Mouse (Mus musculus): ENCODE data around the gene Gm9821. TPM values are rescaled to one million over a fixed set of nuclear protein-coding genes. Genes with fewer than 3 reads are reported as not detected.

Gene Gm9821
- polyA plus RNA-seq, 1 experiment from 2014 or later, result 0.29 TPM

- WGBS, result 71% methylated on average over 23 of the region's 23 CpGs
- H3K27me3 ChIP-seq (replicated peaks), result peaks cover 13% of the 10 kb centered on the region
- ATAC-seq (ENCODE audit: low FRiP score, low read depth), result no peak
- no peaks in the 10 kb centered on the region for H3K9me3 ChIP-seq
- no peak overlapping the region for H3K4me3 ChIP-seq
- H3K4me1 ChIP-seq, result peaks cover 51% of the 10 kb centered on the region
- H3K36me3 ChIP-seq, result no peaks in the 10 kb centered on the region
- peak overlapping the region; percentile 79 for H3K4me2 ChIP-seq (replicated peaks)
- H3K27ac ChIP-seq, result no peak overlapping the region
- H3K9ac ChIP-seq, result no peak overlapping the region
Observed at GRCm38 (mm10) chr2:91928534-91929350, 16.8 kb upstream of the Gm9821 start.

GRCm38 (mm10) chr2:91929455-91929854 is 16.0 kb upstream of the Gm9821 start:
- WGBS, result 51% methylated on average over 3 of the region's 3 CpGs
- Histone ChIP-seq H3K36me3 (peaks cover 1% of the 10 kb centered on the region; the same call in 1 of the 2 replicates), H3K4me2 (replicated peaks) (peak overlapping the region; percentile 79), H3K9ac (no peak overlapping the region), H3K4me3 (peak overlapping the region; percentile 82; the same call in 1 of the 2 replicates), H3K27me3 (replicated peaks) (peaks cover 8% of the 10 kb centered on the region; the same call in 1 of the 2 replicates), H3K9me3 (no peaks in the 10 kb centered on the region), H3K27ac (no peak overlapping the region), H3K4me1 (peaks cover 53% of the 10 kb centered on the region)
- ATAC-seq (ENCODE audit: low FRiP score, low read depth), result no peak

GRCm38 (mm10) chr2:91929936-91930335 is 15.6 kb upstream of the Gm9821 start:
- H3K4me1 ChIP-seq, result peaks cover 53% of the 10 kb centered on the region
- WGBS, result 11% methylated on average over 12 of the region's 12 CpGs
- H3K4me2 ChIP-seq (replicated peaks), result peak overlapping the region; percentile 79
- peaks cover 4% of the 10 kb centered on the region; the same call in 1 of the 2 replicates for H3K27me3 ChIP-seq (replicated peaks)
- H3K36me3 ChIP-seq, result peaks cover 6% of the 10 kb centered on the region; the same call in 1 of the 2 replicates
- ATAC-seq (ENCODE audit: low FRiP score, low read depth), result peak; percentile 19; the same call in 1 of the 2 replicates
- no peak overlapping the region for H3K27ac ChIP-seq
- peak overlapping the region; percentile 82 for H3K4me3 ChIP-seq
- peak overlapping the region; percentile 87; the same call in 1 of the 2 replicates for H3K9ac ChIP-seq
- H3K9me3 ChIP-seq, result no peaks in the 10 kb centered on the region

GRCm38 (mm10) chr2:91930761-91931291 is 14.7 kb upstream of the Gm9821 start:
- WGBS, result under 1% methylated on average over 23 of the region's 23 CpGs
- Histone ChIP-seq H3K27me3 (replicated peaks) (no peaks in the 10 kb centered on the region), H3K4me2 (replicated peaks) (peak overlapping the region; percentile 79), H3K36me3 (peaks cover 13% of the 10 kb centered on the region), H3K27ac (peak overlapping the region; percentile 90), H3K9me3 (no peaks in the 10 kb centered on the region), H3K4me3 (peak overlapping the region; percentile 82), H3K4me1 (peaks cover 53% of the 10 kb centered on the region), H3K9ac (peak overlapping the region; percentile 87)
- no peak for ATAC-seq (ENCODE audit: low FRiP score, low read depth)

- H3K4me3 ChIP-seq, result peak overlapping the region; percentile 82
- H3K27me3 ChIP-seq (replicated peaks), result no peaks in the 10 kb centered on the region
- under 1% methylated on average over 48 of the region's 50 CpGs for WGBS
- peak; percentile 73 for ATAC-seq (ENCODE audit: low FRiP score, low read depth)
- peak overlapping the region; percentile 90 for H3K27ac ChIP-seq
- H3K4me2 ChIP-seq (replicated peaks), result peak overlapping the region; percentile 79
- peak overlapping the region; percentile 87 for H3K9ac ChIP-seq
- peaks cover 20% of the 10 kb centered on the region for H3K36me3 ChIP-seq
- H3K9me3 ChIP-seq, result no peaks in the 10 kb centered on the region
- H3K4me1 ChIP-seq, result peaks cover 53% of the 10 kb centered on the region
Observed at GRCm38 (mm10) chr2:91931328-91932159, 14.0 kb upstream of the Gm9821 start.

- peaks cover 53% of the 10 kb centered on the region for H3K4me1 ChIP-seq
- peak within 1 kb of the TSS; percentile 87 for H3K9ac ChIP-seq
- peaks cover 27% of the 10 kb centered on the region for H3K36me3 ChIP-seq
- no peaks in the 10 kb centered on the region for H3K27me3 ChIP-seq (replicated peaks)
- peak within 1 kb of the TSS; percentile 90 for H3K27ac ChIP-seq
- peak; percentile 3; the same call in 1 of the 2 replicates for ATAC-seq (ENCODE audit: low FRiP score, low read depth)
- no peaks in the 10 kb centered on the region for H3K9me3 ChIP-seq
- peak within 1 kb of the TSS; percentile 79 for H3K4me2 ChIP-seq (replicated peaks)
- WGBS, result 1% methylated on average over 16 of the region's 16 CpGs
- peak within 1 kb of the TSS; percentile 82 for H3K4me3 ChIP-seq
Observed at GRCm38 (mm10) chr2:91932160-91932711, 13.3 kb upstream of the Gm9821 start, which contains the start of gene Mdk. Gene Mdk, minus strand, starts transcription at chr2:91932297.

GRCm38 (mm10) chr2:91932737-91933350 is 12.7 kb upstream of the Gm9821 start:
- 12% methylated on average over 6 of the region's 6 CpGs for WGBS
- Histone ChIP-seq H3K27ac (no peak overlapping the region; the same call in 1 of the 2 replicates), H3K9me3 (no peaks in the 10 kb centered on the region), H3K36me3 (peaks cover 33% of the 10 kb centered on the region), H3K4me2 (replicated peaks) (peak overlapping the region; percentile 79), H3K4me1 (peaks cover 53% of the 10 kb centered on the region), H3K27me3 (replicated peaks) (no peaks in the 10 kb centered on the region), H3K9ac (no peak overlapping the region), H3K4me3 (no peak overlapping the region)
- ATAC-seq (ENCODE audit: low FRiP score, low read depth), result no peak

GRCm38 (mm10) chr2:91933471-91933870 is 12.0 kb upstream of the Gm9821 start:
- 0 out of 2 replicates have a peak overlapping the region, but pooled peaks have one; percentile 13 for H3K9ac ChIP-seq
- peaks cover 48% of the 10 kb centered on the region for H3K4me1 ChIP-seq
- H3K4me2 ChIP-seq (replicated peaks), result peak overlapping the region; percentile 14; the same call in 1 of the 2 replicates
- H3K27me3 ChIP-seq (replicated peaks), result no peaks in the 10 kb centered on the region
- H3K27ac ChIP-seq, result no peak overlapping the region; the same call in 1 of the 2 replicates
- H3K4me3 ChIP-seq, result no peak overlapping the region
- no peaks in the 10 kb centered on the region for H3K9me3 ChIP-seq
- 33% methylated on average over 9 of the region's 9 CpGs for WGBS
- no peak for ATAC-seq (ENCODE audit: low FRiP score, low read depth)
- peaks cover 39% of the 10 kb centered on the region for H3K36me3 ChIP-seq

GRCm38 (mm10) chr2:91934016-91934415 is 11.5 kb upstream of the Gm9821 start:
- no peak overlapping the region for H3K4me2 ChIP-seq (replicated peaks)
- H3K4me3 ChIP-seq, result no peak overlapping the region
- H3K27ac ChIP-seq, result no peak overlapping the region
- H3K9ac ChIP-seq, result no peak overlapping the region
- H3K9me3 ChIP-seq, result no peaks in the 10 kb centered on the region
- H3K4me1 ChIP-seq, result peaks cover 45% of the 10 kb centered on the region
- no peak for ATAC-seq (ENCODE audit: low FRiP score, low read depth)
- H3K36me3 ChIP-seq, result peaks cover 45% of the 10 kb centered on the region
- no peaks in the 10 kb centered on the region for H3K27me3 ChIP-seq (replicated peaks)
- 57% methylated on average over 8 of the region's 8 CpGs for WGBS

- 93% methylated on average over 9 of the region's 9 CpGs for WGBS
- H3K27ac ChIP-seq, result no peak overlapping the region
- H3K9ac ChIP-seq, result no peak overlapping the region
- no peak overlapping the region for H3K4me2 ChIP-seq (replicated peaks)
- peaks cover 37% of the 10 kb centered on the region for H3K4me1 ChIP-seq
- H3K36me3 ChIP-seq, result peaks cover 54% of the 10 kb centered on the region
- no peak overlapping the region for H3K4me3 ChIP-seq
- no peaks in the 10 kb centered on the region for H3K9me3 ChIP-seq
- no peak for ATAC-seq (ENCODE audit: low FRiP score, low read depth)
- H3K27me3 ChIP-seq (replicated peaks), result no peaks in the 10 kb centered on the region
Observed at GRCm38 (mm10) chr2:91934826-91935525, 10.5 kb upstream of the Gm9821 start.

- H3K36me3 ChIP-seq, result peaks cover 60% of the 10 kb centered on the region
- no peak overlapping the region for H3K4me3 ChIP-seq
- 91% methylated on average over 7 of the region's 7 CpGs for WGBS
- H3K27me3 ChIP-seq (replicated peaks), result no peaks in the 10 kb centered on the region
- no peak overlapping the region for H3K9ac ChIP-seq
- H3K4me2 ChIP-seq (replicated peaks), result no peak overlapping the region
- ATAC-seq (ENCODE audit: low FRiP score, low read depth), result no peak
- peaks cover 30% of the 10 kb centered on the region for H3K4me1 ChIP-seq
- H3K27ac ChIP-seq, result no peak overlapping the region
- no peaks in the 10 kb centered on the region for H3K9me3 ChIP-seq
Observed at GRCm38 (mm10) chr2:91936154-91936553, 9.3 kb upstream of the Gm9821 start.
